Mouse (Mus musculus) testis, postnatal 14 days (tissue): ENCODE measurements at regions not wholly inside any gene's neighbourhood (a gene's known extent, or its start where the extent isn't known, plus 50 kb on each side); places are given as distances from the start of the nearest gene placed in this dataset.

Experiments
- DNase-seq: peaks from one replicate; pipeline ENCODE4 v3.0.0; 2021; ENCODE audit warnings: low spot score

DNA sequence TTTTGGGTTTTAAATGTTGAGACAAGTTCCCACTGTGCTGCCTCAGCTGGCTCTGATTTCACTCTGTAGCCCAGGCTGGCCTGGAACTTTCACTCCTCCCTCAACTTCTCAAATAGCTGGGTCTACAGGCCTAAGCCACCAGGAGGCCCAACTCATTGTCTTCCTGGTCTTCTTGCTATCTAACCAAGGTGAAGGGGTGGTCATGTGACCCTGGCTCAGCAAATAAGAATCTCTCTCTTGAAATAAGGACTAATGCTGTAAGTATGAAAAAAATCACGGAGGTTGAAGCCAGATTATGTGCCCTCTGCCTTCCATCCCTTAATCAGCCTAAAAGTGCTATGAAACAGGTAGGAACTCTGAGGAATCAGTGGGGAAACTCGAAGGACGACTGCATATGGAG lies 208.7 kb upstream of the Rreb1 start:
- DNase-seq: no peak

DNA sequence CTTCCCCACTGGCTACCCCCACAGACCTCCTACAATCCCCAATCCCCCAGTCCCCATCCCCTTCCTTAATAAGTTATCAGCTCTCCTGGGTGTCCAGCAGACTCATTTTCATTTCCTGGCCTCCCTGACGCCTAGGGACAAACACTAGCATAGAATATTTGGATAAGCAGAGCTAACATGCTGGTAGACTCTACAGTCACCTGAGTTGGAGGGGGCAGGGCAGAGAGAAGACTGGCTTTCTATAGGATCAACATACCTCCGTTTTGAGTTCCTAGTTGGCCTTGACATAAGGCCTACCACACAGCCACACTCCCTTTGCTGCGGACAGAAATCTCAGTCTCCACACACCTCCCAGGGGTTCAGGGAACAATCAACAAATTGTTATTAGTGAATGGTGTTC lies 205.2 kb upstream of the Rreb1 start:
- DNase-seq: no peak

GRCm38 (mm10) chr13:37579231-37579630 lies 199.0 kb upstream of the Rreb1 start:
- DNase-seq: no peak

DNA sequence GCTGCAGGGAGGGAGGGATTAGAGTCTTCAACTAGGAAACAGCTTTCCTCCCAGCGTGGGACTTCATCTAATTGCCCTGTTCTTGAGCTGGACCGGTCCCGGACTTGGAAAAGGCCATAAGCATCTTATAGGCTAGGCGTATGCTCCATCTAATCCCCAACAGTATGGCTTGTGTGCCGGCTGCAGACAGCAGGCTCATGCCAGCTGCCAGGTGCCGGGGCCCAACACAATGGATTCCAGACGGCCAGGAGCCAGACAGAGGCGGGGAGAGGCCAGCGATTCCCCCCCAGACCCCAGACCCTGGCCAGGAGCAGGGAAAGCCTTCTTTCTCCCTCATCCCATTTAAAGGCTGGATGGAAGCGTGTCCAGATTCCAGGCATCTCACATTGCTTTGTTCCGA lies 198.4 kb upstream of the Rreb1 start:
- no peak for DNase-seq

DNA sequence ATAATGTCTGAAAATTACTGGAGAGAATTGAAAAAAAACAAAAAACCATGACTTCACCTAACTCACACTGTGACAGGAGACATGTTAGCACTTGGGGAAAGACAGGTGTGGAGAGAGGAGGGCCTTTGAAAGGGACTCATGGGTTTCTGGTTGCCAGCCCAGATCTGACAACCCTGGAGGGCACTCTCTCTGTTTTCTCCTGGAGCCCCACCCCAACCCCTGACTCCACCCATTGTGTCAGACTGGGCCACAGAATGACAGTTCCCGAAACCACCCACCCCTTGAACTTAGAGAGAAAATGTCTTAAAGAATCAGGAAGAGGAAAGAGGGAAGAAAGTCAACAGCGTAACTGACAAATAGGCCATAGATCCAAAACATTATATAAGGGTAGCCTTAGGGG lies 197.4 kb upstream of the Rreb1 start:
- no peak for DNase-seq

DNA sequence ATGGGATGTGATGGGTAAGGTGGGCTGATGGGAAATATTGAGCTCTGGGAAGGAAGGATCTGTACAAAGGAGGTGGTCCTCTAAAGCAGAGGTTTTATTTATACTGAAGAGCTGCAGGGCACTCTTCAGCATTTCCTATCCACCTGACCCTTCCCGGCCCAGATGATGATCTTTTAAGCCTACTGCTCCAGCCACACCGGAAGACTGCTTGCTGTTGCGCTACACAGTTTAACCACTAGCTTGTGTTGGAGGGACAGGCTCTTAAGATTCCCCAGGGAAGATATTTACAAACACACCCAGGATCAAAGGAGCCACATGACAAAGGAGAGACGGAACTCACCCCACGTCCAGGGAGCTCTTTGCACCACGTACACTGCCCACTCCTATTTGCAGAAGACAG lies 196.8 kb upstream of the Rreb1 start:
- DNase-seq: no peak

GRCm38 (mm10) chr13:37585476-37585875 lies 192.7 kb upstream of the Rreb1 start:
- no peak for DNase-seq

DNA sequence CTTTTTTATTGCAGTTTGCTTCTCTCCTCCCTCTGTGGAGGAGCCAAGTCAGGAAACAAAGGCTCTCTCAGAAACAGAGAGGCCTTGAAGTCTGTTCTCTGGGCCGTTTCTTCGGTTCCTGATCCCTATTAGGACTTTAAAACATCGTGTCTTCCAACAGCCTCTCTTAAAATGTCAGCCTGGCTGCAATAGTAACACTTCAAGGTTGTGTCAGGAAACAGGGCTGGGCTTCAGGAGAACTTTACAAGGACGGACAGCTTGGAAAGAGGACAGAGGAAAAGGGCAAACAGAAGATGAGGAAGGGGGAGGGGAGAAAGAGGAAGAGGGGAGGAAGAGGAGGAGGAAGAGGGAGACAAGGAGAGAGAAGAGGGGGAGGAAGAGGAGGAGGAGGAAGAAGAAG lies 191.7 kb upstream of the Rreb1 start:
- peak; percentile 36 for DNase-seq

DNA sequence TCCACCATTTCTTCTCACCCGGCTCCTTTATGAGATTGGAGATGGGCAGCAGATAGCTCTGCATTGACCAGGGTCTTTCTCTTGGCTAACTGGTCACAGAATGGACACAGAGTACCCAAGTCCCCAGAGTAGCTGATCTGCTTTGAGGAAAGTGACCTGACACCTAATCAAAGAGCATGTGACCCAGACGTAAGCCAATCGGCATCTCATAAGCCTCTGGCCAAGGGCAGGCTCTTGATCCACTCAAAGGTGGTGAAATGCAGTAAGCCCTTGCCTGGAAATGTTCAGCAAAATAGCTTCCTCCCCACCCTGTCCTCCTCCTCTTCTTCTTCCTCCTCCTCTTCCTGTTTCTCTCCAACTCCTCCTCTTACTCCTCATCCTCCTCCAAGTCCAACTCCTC lies 190.3 kb upstream of the Rreb1 start:
- no peak for DNase-seq

- DNase-seq: no peak
These were observed 189.5 kb upstream of the Rreb1 start for GRCm38 (mm10) chr13:37588528-37589176.

- DNase-seq: no peak
These were observed 186.1 kb upstream of the Rreb1 start for GRCm38 (mm10) chr13:37592149-37592548.

- DNase-seq: no peak
These were observed 183.0 kb upstream of the Rreb1 start for GRCm38 (mm10) chr13:37595196-37595595.

- DNase-seq: no peak
These were observed 180.6 kb upstream of the Rreb1 start for GRCm38 (mm10) chr13:37597575-37597974.

DNA sequence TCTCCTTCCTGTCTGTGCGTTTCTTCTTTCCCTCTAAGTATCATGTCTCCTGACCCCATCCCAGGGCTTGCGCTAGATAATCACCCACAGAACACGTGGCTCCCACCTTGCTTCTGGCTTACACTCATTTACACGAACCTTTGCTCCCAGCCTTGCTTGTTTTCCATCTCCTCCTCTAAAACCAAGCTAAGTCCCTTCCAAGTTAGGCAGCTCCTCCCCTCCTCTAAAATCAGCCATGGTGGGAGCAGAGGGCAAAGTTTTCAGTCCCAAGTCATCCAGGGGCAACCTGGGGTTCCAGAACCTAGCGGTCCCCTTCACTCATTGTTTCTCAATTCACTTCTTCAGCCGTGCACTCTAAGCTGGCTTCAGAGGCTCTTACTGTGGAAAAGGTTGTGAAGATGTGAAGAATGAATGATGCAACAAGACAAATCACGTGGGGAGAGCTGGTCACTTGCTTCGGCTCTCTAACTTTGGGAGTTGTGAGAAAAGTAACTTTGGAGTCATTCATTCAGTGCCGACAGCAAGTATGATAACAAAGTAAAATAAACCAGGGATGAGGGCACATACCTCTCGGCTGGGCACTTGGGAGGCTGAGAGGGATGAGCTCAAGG lies 179.9 kb upstream of the Rreb1 start:
- DNase-seq: no peak

DNA sequence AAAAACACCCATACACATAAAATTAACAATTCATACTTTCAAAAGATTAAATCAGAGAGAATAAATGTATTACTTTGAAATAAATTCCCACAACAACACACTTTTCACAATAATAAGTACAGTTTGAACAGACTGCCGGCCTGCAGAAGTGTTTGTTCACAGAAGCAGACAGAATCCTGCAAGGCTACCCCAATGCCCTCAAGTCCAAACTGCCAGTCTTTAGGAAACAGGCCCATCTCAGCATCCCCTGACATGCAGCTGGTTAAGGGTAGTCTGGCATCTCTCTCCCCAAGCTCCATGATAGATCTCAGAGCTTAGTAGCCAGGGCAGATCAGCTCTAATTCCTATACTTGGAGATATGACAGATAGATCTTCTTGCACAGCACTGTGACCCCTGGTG lies 178.5 kb upstream of the Rreb1 start:
- DNase-seq: no peak

DNA sequence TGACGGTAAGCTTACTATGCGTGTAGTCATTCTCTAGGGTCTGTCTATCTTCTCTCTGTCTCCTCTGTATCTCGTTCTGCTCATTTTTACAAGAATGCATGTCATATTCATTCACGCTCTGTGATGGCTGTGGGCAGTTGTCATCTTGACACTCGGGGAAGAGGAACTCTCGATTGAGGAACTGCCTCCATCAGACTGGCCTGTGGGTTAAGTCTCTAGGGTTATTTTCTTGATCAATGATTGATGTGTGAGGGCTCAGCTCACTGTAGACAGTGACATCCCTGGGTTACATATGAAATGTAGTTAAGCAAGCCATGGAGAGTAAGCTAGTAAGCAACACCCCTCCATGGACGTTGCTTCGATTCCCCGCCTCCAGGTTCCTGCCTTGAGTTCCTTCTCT lies 178.0 kb upstream of the Rreb1 start:
- no peak for DNase-seq

- DNase-seq: no peak
These were observed 177.1 kb upstream of the Rreb1 start for GRCm38 (mm10) chr13:37601068-37601467.

- DNase-seq: peak; percentile 24
These were observed 175.9 kb upstream of the Rreb1 start for GRCm38 (mm10) chr13:37602256-37602655.

DNA sequence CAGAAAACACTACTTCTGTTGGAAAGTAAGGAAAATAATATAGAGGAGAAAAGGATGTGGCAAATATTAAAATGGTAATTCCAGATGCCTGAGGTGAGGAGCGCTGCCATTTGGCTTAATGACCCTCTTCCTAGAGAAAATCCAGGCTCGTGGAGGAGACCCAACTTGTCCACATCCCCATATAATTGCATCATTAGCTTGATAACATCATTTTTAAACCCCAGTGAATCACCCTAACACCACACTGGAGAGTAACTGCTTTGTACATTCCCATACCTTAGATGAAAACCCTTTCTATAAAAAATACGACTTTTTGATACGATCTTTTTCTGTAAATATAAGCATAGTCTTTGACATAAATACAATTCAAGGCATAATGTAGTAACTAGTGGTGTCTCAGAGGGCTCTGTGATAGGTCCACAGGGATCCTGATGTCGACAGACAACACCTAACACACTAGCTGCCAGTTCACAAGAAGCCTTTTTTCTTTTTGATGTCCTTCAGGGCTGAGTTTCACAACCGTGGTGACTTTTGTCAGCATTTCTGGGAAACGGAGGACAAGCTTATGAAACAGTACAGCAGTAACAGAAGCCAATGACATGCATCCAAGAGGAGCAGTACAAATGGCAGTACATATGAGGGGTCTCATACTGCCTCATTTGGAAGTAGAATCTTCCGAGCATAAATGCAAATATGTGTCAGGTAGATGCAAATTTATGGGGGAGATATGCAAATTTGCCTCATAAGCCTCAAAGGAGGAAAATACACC lies 174.8 kb upstream of the Rreb1 start:
- DNase-seq: no peak

GRCm38 (mm10) chr13:37606250-37606649 lies 171.9 kb upstream of the Rreb1 start:
- DNase-seq: no peak

DNA sequence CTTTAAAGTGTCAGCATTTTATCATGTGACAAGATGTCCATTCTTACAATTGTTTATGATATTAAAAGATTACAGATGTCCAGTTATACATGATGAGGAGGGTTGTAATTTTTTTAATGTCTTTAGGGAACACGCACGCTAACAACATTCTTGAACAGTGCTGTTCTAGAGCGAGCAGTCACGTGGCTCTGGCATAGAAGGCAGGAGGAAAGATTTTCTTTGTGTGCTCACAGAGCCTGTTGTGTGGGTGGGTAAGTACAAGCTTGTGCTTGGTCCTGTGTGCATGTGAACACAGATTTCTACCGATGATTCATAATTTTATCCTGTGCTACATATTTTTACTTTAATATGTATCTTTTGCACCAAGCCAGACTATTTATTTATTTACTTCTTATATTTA lies 169.1 kb upstream of the Rreb1 start:
- DNase-seq: no peak

DNA sequence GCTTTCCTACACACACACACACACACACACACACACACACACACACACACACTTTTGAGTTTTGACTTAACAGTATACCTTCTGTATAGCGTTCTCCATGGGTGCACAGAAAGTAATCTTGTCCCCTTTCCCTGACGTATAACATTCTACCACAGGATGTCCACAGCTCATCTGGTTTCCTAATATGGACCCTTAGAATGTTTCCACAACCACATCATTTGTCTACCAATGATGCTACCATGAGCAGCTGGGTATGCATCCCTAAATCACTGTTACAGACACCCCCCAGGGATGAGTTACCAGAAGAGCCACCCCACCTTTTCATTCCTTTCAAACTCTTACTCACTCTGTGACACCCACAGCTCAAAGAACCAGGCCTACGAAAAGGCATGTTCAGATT lies 166.8 kb upstream of the Rreb1 start:
- no peak for DNase-seq

- DNase-seq: no peak
These were observed 161.2 kb upstream of the Rreb1 start for GRCm38 (mm10) chr13:37617015-37617414.
